Mouse (Mus musculus) G1E (cell line): ENCODE data around the gene Zfp867. TPM values are rescaled to one million over a fixed set of nuclear protein-coding genes. Genes with fewer than 3 reads are reported as not detected.

ENCODE experiments used
- ATAC-seq: 2 replicates; pipeline ENCODE4 v1.8.0; 2016; ENCODE audit warnings: mild to moderate bottlenecking; ENCODE audit not compliant: insufficient number of reproducible peaks, poor library complexity, low FRiP score, severe bottlenecking; ENCODE audit errors: extremely low read depth
- DNase-seq: peaks from one replicate; pipeline ENCODE4 v3.0.0; 2012; ENCODE audit warnings: low spot score
- H3K27me3 ChIP-seq: 2 replicates; pipeline ENCODE4 v1.6.1; 2012; ENCODE audit warnings: mild to moderate bottlenecking, low read length, inconsistent platforms; ENCODE audit not compliant: insufficient read depth
- H3K36me3 ChIP-seq: replicated peaks from 2 replicates; pipeline ENCODE3; 2012; ENCODE audit warnings: mild to moderate bottlenecking, inconsistent platforms
- H3K4me1 ChIP-seq: 2 replicates; pipeline ENCODE4 v1.6.1; 2012; ENCODE audit warnings: low read depth, low read length, inconsistent platforms, mixed read lengths; ENCODE audit not compliant: insufficient read depth
- H3K4me3 ChIP-seq: 2 replicates; pipeline ENCODE4 v1.5.1; 2012; ENCODE audit warnings: low read depth, mild to moderate bottlenecking, inconsistent platforms, low read length, moderate library complexity, mixed read lengths
- H3K9me3 ChIP-seq: replicated peaks from 2 replicates; pipeline ENCODE4 v1.6.1; 2012; ENCODE audit warnings: inconsistent platforms
- CTCF ChIP-seq: IDR thresholded peaks from 2 replicates; pipeline ENCODE4 v1.5.1; 2012; ENCODE audit warnings: low read depth, low read length, inconsistent platforms, mixed read lengths
- GATA1 ChIP-seq: IDR thresholded peaks from 2 replicates; pipeline ENCODE4 v1.6.1; 2012; ENCODE audit warnings: borderline replicate concordance, low read length, inconsistent platforms, mixed read lengths
- GATA2 ChIP-seq: IDR thresholded peaks from 2 replicates; pipeline ENCODE4 v1.6.1; 2012; ENCODE audit warnings: low read depth, low read length, inconsistent platforms, borderline replicate concordance
- POLR2AphosphoS5 ChIP-seq: IDR thresholded peaks from 2 replicates; pipeline ENCODE4 v1.6.1; 2012; ENCODE audit warnings: low read depth, low read length, inconsistent platforms; ENCODE audit not compliant: insufficient replicate concordance
- TAL1 ChIP-seq: conservative IDR thresholded peaks from 2 replicates; pipeline ENCODE4 v1.6.1; 2012; ENCODE audit warnings: low read depth, low read length, inconsistent platforms, mixed read lengths
- polyA plus RNA-seq: library from polyadenylated mRNA; stranded (reverse); fragments of >175 nt; gene quantifications from 2 replicates; pipeline ENCODE4 v1.2.3, GENCODE M21; 2012
- total RNA-seq, 2 experiments: library from RNA; stranded (forward) in 1 of 2; stranded (reverse) in 1 of 2; fragments of 200-1000 nt in 1 of 2; fragments of >200 nt in 1 of 2; fragmentation: Nextera tagmentation in 1 of 2; gene quantifications; 2 replicates each; pipeline ENCODE4 v1.2.3; 2014 to 2017

Zfp867 gene
- total and polyA plus RNA-seq, 3 experiments = 0.07 to 4.5 (median 4.2) TPM

DNA sequence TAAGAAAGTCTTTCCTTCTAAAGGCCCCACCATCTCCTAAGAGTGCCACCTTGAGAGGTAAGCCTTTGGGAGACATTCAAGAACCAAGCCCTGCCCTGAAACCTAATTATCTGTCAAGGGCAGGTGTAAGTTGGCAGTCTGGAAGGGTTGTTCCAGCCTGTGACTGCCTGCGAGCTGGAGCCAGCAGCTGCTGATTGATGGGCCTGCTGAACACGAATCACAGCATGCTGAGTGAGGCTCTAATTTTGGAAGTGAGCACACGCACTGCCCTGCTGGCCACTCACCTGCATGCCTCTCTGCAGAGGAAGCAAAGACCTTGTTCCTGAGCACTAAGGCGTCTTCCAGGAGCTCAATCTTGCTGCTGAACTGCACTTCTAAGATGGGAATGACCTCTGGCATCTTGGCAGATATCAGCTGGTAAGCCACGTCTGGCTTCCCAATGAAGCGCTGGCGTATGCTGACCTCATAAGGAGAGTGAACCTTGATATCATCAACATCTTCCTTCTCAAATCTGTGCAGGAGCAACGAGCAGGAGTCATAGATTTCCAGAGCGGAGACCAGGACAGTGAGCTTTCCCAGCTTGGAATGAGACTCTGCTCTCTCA is 44.1 kb downstream of the Zfp867 start:
- DNase-seq (no peak), ATAC-seq (no peak)
- H3K4me3 ChIP-seq = no peak overlapping the region
- H3K9me3 ChIP-seq = no peaks in the 10 kb centered on the region
- no peak for TF ChIP-seq TAL1
- TF ChIP-seq GATA1 = no peak
- TF ChIP-seq GATA2 = no peak
- TF ChIP-seq POLR2AphosphoS5 = no peak
- TF ChIP-seq CTCF = no peak
- H3K36me3 ChIP-seq = peaks cover 76% of the 10 kb centered on the region
- H3K27me3 ChIP-seq = no peaks in the 10 kb centered on the region
- H3K4me1 ChIP-seq = peaks cover 2% of the 10 kb centered on the region; the same call in 1 of the 2 replicates

DNA sequence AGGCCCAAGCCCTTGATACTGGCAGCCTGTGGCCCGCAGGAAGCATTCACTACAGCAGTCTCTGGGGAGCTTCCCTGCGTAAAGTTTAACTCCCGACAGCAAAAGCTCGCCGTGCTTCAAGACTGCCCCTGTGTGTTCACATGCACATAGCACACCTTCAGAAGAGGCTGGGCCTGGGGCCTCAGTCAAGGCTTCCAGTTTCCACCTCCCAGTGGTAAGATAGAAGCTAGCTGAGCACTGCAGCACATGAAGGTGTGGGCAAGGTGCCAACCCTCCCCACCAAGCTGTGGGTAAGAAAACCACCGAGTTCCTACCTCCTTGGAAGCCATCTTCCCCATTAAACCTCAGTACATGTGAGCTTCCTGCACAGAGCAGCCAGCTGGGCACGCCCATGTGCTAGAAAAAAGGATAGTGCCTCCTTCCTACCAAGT is 46.6 kb downstream of the Zfp867 start:
- no peak for TF ChIP-seq CTCF
- no peak for TF ChIP-seq TAL1
- TF ChIP-seq GATA1 = no peak
- DNase-seq = no peak
- Histone ChIP-seq H3K4me3 (no peak overlapping the region), H3K4me1 (no peaks in the 10 kb centered on the region), H3K36me3 (peaks cover 79% of the 10 kb centered on the region), H3K9me3 (no peaks in the 10 kb centered on the region), H3K27me3 (no peaks in the 10 kb centered on the region)
- no peak for ATAC-seq

GRCm38 (mm10) chr11:59423010-59423588 is 49.2 kb downstream of the Zfp867 start:
- TF ChIP-seq TAL1 = no peak
- no peak for TF ChIP-seq POLR2AphosphoS5
- TF ChIP-seq GATA1 = no peak
- no peak for TF ChIP-seq GATA2
- no peak for TF ChIP-seq CTCF
- no peak for DNase-seq
- H3K36me3 ChIP-seq = peaks cover 93% of the 10 kb centered on the region
- H3K4me3 ChIP-seq = no peak overlapping the region
- no peak for ATAC-seq
- no peaks in the 10 kb centered on the region for H3K9me3 ChIP-seq
- H3K27me3 ChIP-seq = no peaks in the 10 kb centered on the region
- peaks cover 9% of the 10 kb centered on the region for H3K4me1 ChIP-seq

DNA sequence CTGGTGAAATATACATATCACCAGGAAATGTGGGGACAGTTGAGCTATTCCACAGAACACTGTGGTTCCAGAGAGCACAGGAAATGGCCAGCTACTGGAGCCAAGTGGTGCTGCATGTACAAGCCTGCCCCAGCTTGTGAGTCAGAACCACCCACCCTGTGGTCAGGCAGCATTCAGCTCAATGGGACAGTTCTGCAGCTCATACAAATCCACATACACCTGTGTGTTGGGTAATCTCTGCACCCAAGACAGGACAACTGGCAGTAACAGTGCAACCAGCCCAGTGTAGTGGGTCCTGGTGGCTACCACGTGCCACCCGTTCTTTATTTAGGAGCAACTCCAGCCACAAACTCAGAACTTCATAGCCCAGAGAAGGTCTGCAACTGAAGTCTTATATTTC is 50.3 kb downstream of the Zfp867 start:
- H3K4me1 ChIP-seq = peaks cover 9% of the 10 kb centered on the region
- no peak for ATAC-seq
- H3K36me3 ChIP-seq = peaks cover 87% of the 10 kb centered on the region

DNA sequence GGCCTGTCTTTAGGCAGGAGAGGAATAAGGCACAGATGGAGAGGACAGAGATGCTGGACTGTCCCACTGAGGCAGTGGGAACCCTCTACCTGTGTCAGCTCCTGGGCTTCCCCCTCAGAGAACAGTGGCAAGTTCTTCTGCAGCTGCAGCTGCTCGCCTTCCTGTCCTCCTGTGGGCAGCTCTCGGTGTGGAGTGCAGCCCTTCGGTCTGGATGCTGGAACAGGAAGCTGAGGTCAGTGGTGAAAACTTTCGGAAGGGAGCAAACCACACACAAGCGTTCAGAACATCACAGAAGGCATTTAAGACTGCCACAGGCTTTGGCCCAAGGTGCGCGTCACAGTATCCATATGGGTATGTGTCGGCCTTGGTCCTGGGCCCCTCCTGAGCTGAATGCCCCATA is 50.8 kb downstream of the Zfp867 start:
- TF ChIP-seq TAL1 = no peak
- TF ChIP-seq GATA1 = no peak
- TF ChIP-seq POLR2AphosphoS5 = no peak
- no peak for TF ChIP-seq CTCF
- no peak for TF ChIP-seq GATA2
- DNase-seq = no peak

More for the DNA sequence above, 50.3 kb downstream of the Zfp867 start:
- no peaks in the 10 kb centered on the region for H3K27me3 ChIP-seq
- H3K9me3 ChIP-seq = no peaks in the 10 kb centered on the region
- TF ChIP-seq CTCF (no peak), TAL1 (no peak), GATA1 (no peak), GATA2 (no peak), POLR2AphosphoS5 (no peak)
- no peak overlapping the region for H3K4me3 ChIP-seq
- DNase-seq = no peak

GRCm38 (mm10) chr11:59418708-59419107 is 53.6 kb downstream of the Zfp867 start:
- peaks cover 9% of the 10 kb centered on the region for H3K4me1 ChIP-seq
- no peak for TF ChIP-seq TAL1
- no peak for TF ChIP-seq GATA2
- TF ChIP-seq CTCF = no peak
- no peak for TF ChIP-seq GATA1
- no peak for TF ChIP-seq POLR2AphosphoS5

More for the DNA sequence above, 50.8 kb downstream of the Zfp867 start:
- Histone ChIP-seq H3K36me3 (peaks cover 87% of the 10 kb centered on the region), H3K27me3 (no peaks in the 10 kb centered on the region), H3K9me3 (no peaks in the 10 kb centered on the region), H3K4me1 (peaks cover 9% of the 10 kb centered on the region), H3K4me3 (no peak overlapping the region)
- ATAC-seq = no peak

More at GRCm38 (mm10) chr11:59418708-59419107, 53.6 kb downstream of the Zfp867 start:
- H3K27me3 ChIP-seq = no peaks in the 10 kb centered on the region
- H3K4me3 ChIP-seq = no peak overlapping the region
- H3K36me3 ChIP-seq = peaks cover 81% of the 10 kb centered on the region
- no peaks in the 10 kb centered on the region for H3K9me3 ChIP-seq
- no peak for ATAC-seq
- no peak for DNase-seq
